Mouse (Mus musculus) small intestine, adult 2 months (tissue): ENCODE measurements around the gene Ppef2. TPM values are rescaled to one million over a fixed set of nuclear protein-coding genes. Genes with fewer than 3 reads are reported as not detected.
A peak's percentile ranks its signal among the peaks of the same experiment; 100 is the strongest.

Source experiments
- H3K27ac ChIP-seq: fragments of 200-500 bp; 2 replicates; pipeline ENCODE4 v1.5.1; 2012; ENCODE audit warnings: low read depth, low read length, control low read depth, inconsistent platforms; ENCODE audit not compliant: insufficient read depth
- H3K27me3 ChIP-seq: fragments of 200-500 bp; 2 replicates; pipeline ENCODE4 v1.6.1; 2012; ENCODE audit warnings: mild to moderate bottlenecking, moderate library complexity, low read length, inconsistent platforms; ENCODE audit not compliant: control insufficient read depth, insufficient read depth
- H3K36me3 ChIP-seq: fragments of 200-500 bp; 2 replicates; pipeline ENCODE4 v1.6.1; 2012; ENCODE audit warnings: mild to moderate bottlenecking, low read length, control low read depth, inconsistent platforms; ENCODE audit not compliant: control insufficient read depth, insufficient read depth
- H3K4me1 ChIP-seq: fragments of 200-500 bp; 2 replicates; pipeline ENCODE4 v1.6.1; 2012; ENCODE audit warnings: low read length, inconsistent platforms, mixed read lengths; ENCODE audit not compliant: control insufficient read depth, insufficient read depth, insufficient read length
- H3K4me3 ChIP-seq: fragments of 200-500 bp; 2 replicates; pipeline ENCODE4 v1.5.1; 2012; ENCODE audit warnings: low read depth, mild to moderate bottlenecking, control low read depth, inconsistent platforms, low read length, moderate library complexity
- CTCF ChIP-seq: fragments of 200-500 bp; IDR thresholded peaks from 2 replicates; pipeline ENCODE4 v1.5.1; 2012; ENCODE audit warnings: low read depth, mild to moderate bottlenecking, control low read depth, inconsistent platforms, low read length, moderate library complexity, mixed read lengths; ENCODE audit not compliant: insufficient replicate concordance, insufficient read length; ENCODE audit errors: extremely low read depth
- POLR2A ChIP-seq: fragments of 200-500 bp; IDR thresholded peaks from 2 replicates; pipeline ENCODE4 v1.6.1; 2012; ENCODE audit warnings: low read depth, mild to moderate bottlenecking, control low read depth, inconsistent platforms, low read length, moderate library complexity
- WGBS: fragments of 180-500 bp; shearing (Covaris S2); methylation state at CpG from one replicate; pipeline ENCODE4 v1.1.7; 2018; 5-methylcytosine and 5-hydroxymethylcytosine counted together
- polyA plus RNA-seq: library from polyadenylated mRNA; depleted of rRNA; stranded (reverse); fragments of >200 nt; gene quantifications from 2 replicates; pipeline ENCODE4 v1.2.3, GENCODE M21; 2012

Gene Ppef2
- polyA plus RNA-seq, 1 experiment: 1.4 TPM

DNA sequence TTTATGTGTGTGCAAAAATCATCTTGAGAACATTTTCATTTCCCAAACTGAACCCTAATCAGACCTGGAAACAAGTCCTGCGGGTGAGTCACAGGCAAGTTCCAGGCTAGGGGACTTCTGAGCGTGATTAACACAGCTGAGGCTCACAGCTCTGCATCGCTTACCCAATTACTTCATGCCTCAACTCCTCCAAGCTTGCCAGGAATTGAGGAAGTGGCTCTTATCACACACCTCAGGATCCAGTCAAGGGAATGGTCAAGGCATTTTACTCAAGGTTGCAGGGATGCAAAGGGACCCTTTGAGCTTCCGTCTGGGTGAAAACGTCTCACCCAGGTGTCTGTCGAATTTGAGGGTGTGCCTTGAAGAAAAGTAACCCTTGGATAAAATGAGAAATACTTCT, 36.3 kb downstream of the Ppef2 start:
- no peaks in the 10 kb centered on the region for H3K36me3 ChIP-seq
- H3K27ac ChIP-seq: no peak overlapping the region
- H3K4me3 ChIP-seq: no peak overlapping the region
- H3K4me1 ChIP-seq: peaks cover 6% of the 10 kb centered on the region; the same call in 1 of the 2 replicates
- WGBS: 55% methylated on average over 6 of the region's 6 CpGs
- TF ChIP-seq CTCF (no peak), POLR2A (no peak)
- H3K27me3 ChIP-seq: no peaks in the 10 kb centered on the region

- Histone ChIP-seq H3K27me3 (no peaks in the 10 kb centered on the region), H3K27ac (no peak overlapping the region), H3K36me3 (no peaks in the 10 kb centered on the region), H3K4me3 (no peak overlapping the region), H3K4me1 (peaks cover 4% of the 10 kb centered on the region; the same call in 1 of the 2 replicates)
- no peak for TF ChIP-seq POLR2A
- no peak for TF ChIP-seq CTCF
- 74% methylated on average over 17 of the region's 17 CpGs for WGBS
Measured at GRCm38 (mm10) chr5:92218915-92219793, 36.9 kb downstream of the Ppef2 start.

- Histone ChIP-seq H3K4me1 (peaks cover 4% of the 10 kb centered on the region; the same call in 1 of the 2 replicates), H3K27ac (no peak within 1 kb of the TSS), H3K36me3 (no peaks in the 10 kb centered on the region), H3K4me3 (no peak within 1 kb of the TSS), H3K27me3 (no peaks in the 10 kb centered on the region)
- 85% methylated on average over 4 of the region's 4 CpGs for WGBS
- TF ChIP-seq POLR2A: no peak
- no peak for TF ChIP-seq CTCF
Measured at GRCm38 (mm10) chr5:92215308-92215707, 40.8 kb downstream of the Ppef2 start, which contains the start of gene U90926. Gene U90926, minus strand, starts transcription at chr5:92215408.

DNA sequence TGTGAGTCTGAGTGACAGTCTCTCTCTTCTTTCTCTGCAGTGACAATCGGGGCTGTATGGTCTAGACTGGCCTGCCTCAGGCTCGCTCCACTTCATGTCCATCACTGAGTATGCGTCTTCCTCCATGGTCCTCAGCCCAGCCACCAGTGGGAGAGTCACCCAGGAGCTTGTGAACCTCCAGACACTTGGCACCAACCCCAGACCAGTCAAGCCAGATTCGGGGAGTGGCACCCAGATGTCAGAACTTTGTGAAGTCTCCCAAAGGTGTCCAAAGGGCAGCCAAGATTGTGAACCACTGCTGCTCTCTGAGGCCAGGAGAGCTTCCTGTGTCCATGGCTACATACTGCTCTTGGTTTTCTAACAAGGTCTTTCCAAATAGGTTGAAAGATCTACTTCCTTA, 43.8 kb downstream of the Ppef2 start:
- Histone ChIP-seq H3K4me1 (peaks cover 3% of the 10 kb centered on the region; the same call in 1 of the 2 replicates), H3K36me3 (no peaks in the 10 kb centered on the region), H3K27ac (peak overlapping the region; percentile 29; the same call in 1 of the 2 replicates), H3K27me3 (no peaks in the 10 kb centered on the region), H3K4me3 (no peak overlapping the region)
- TF ChIP-seq CTCF (no peak), POLR2A (no peak)
- 53% methylated on average over 4 of the region's 4 CpGs for WGBS

DNA sequence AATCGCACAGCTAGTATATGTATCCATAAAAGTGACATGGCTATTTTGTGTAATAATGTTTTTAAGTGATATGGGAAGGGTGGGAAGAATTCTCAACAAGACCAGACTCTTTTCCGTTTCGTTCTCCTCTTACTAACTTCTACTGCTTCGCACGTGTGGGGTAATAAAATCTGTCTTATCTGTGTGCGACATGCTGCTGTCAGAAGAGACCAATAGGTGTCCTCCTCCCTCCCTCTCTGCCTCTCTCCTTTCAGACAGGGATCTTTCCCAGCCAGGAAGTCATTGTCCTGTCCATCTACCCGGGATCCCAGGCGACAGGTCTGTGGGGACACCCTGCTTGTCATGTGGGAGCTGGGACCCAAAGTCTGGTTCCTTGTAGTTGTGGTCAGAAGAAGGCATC, 45.9 kb downstream of the Ppef2 start:
- no peaks in the 10 kb centered on the region for H3K27me3 ChIP-seq
- H3K4me1 ChIP-seq: peaks cover 16% of the 10 kb centered on the region; the same call in 1 of the 2 replicates
- 46% methylated on average over 8 of the region's 8 CpGs for WGBS
- H3K36me3 ChIP-seq: no peaks in the 10 kb centered on the region
- no peak overlapping the region for H3K27ac ChIP-seq
- H3K4me3 ChIP-seq: no peak overlapping the region
- TF ChIP-seq CTCF (no peak), POLR2A (no peak)

DNA sequence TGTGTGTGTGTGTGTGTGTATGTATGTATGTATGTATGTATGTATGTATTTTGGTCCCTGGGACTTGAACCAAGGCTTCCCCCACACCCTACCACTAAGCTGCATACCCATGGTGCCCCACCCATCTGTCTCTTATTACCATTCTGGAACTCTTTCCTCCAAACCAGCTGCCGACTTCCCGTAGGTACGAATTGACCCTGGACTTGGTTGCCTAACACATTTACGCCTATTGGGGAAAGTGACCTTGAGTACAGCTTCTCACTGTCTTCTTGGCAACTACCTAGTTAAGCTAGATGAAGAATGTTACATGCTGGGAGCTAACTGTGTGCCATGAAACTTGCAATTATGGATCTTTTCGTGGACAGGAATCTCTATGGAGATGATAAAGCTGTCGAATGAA, 50.0 kb downstream of the Ppef2 start:
- H3K4me1 ChIP-seq: peaks cover 23% of the 10 kb centered on the region; the same call in 1 of the 2 replicates
- 39% methylated on average over 6 of the region's 6 CpGs for WGBS
- H3K4me3 ChIP-seq: no peak overlapping the region
- TF ChIP-seq CTCF (no peak), POLR2A (no peak)
- peaks cover 21% of the 10 kb centered on the region for H3K36me3 ChIP-seq
- peak overlapping the region; percentile 93 for H3K27ac ChIP-seq
- H3K27me3 ChIP-seq: no peaks in the 10 kb centered on the region

DNA sequence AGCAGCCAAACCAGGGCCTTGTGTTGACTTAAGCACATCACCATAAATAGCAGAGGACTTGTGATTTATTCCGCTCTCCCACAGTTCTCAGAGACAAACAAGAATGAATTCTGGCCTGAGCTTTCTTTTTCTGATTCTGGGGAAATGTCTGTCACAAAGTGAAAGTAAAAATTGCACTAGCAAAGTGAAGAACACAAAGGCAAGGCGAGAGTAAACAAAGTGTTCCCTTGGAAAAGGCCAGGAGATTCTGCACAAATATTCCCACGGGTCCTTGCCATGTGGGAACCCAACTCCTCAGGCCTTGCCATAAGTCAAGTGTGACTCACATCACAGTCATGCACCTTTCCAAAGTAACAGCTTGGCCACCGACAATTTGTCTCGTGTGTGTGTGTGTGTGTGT, 50.4 kb downstream of the Ppef2 start:
- 23% methylated on average over 5 of the region's 5 CpGs for WGBS
- peak overlapping the region; percentile 93 for H3K27ac ChIP-seq
- no peak overlapping the region for H3K4me3 ChIP-seq
- H3K27me3 ChIP-seq: no peaks in the 10 kb centered on the region
- TF ChIP-seq POLR2A (no peak), CTCF (no peak)
- H3K4me1 ChIP-seq: peaks cover 23% of the 10 kb centered on the region; the same call in 1 of the 2 replicates
- peaks cover 26% of the 10 kb centered on the region for H3K36me3 ChIP-seq
